Mouse (Mus musculus): ENCODE results near the gene 1700029P11Rik. TPM values are rescaled to one million over a fixed set of nuclear protein-coding genes. Genes with fewer than 3 reads are reported as not detected.

1700029P11Rik gene
- not detected in 2 replicates for polyA plus RNA-seq (2015; fragmentation: Nextera tagmentation; extraction: Ambion mirVana)

- Histone ChIP-seq H3K27ac (ENCODE audit: low read length) (no peak within 1 kb of the TSS), H3K4me3 (replicated peaks; ENCODE audit: low read length) (no peak within 1 kb of the TSS), H3K4me1 (ENCODE audit: control insufficient read depth, insufficient read depth, low read length) (no peaks in the 10 kb centered on the region), H3K27me3 (ENCODE audit: control insufficient read depth, insufficient read depth, low read length) (no peaks in the 10 kb centered on the region), H3K36me3 (ENCODE audit: control insufficient read depth, insufficient read depth, low read length) (no peaks in the 10 kb centered on the region), H3K4me2 (ENCODE audit: low read depth, low read length) (no peak within 1 kb of the TSS), H3K9ac (ENCODE audit: low read length) (no peak within 1 kb of the TSS), H3K9me3 (replicated peaks; ENCODE audit: control insufficient read depth, low read length) (no peaks in the 10 kb centered on the region)
- 95% methylated on average over 23 of the region's 23 CpGs for WGBS
- no peak for ATAC-seq (ENCODE audit: insufficient read depth, low FRiP score)
Measured at GRCm38 (mm10) chr15:81980321-81980720, at the start of gene 1700029P11Rik. TSS of gene 1700029P11Rik (plus strand) at chr15:81980540.

DNA sequence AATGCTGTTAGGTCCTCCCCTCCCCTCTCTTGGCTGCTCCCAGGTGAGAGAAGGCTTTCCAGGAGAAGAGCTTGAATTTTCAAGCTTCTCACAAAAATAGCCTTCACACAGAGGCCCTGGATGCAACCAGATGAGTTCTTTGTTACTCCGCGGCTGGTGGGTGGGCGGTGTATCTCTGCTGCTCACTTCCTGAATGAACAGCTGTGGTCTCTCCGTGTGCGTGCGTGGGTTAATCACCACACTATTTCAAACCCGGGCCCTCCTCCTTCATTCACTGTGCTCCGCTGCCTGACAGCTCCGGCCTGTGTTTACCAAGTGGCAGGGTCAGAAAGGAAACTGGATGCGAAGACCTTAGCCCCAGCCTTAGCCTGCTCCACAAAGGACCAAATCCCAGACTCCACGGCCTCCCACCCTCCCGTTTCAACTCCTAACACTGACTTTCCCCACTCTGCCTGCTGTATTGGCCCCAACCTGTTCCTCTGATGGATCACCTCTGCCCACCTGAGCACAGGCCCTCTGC lies 47.3 kb upstream of the 1700029P11Rik start:
- Histone ChIP-seq H3K27ac (ENCODE audit: low read length) (peak overlapping the region; percentile 61; the same call in 1 of the 2 replicates), H3K4me2 (ENCODE audit: low read depth, low read length) (peak overlapping the region; percentile 35), H3K4me3 (replicated peaks; ENCODE audit: low read length) (no peak overlapping the region), H3K9me3 (replicated peaks; ENCODE audit: control insufficient read depth, low read length) (no peaks in the 10 kb centered on the region), H3K4me1 (ENCODE audit: control insufficient read depth, insufficient read depth, low read length) (peaks cover 28% of the 10 kb centered on the region), H3K36me3 (ENCODE audit: control insufficient read depth, insufficient read depth, low read length) (no peaks in the 10 kb centered on the region), H3K27me3 (ENCODE audit: control insufficient read depth, insufficient read depth, low read length) (peaks cover 4% of the 10 kb centered on the region; the same call in 1 of the 2 replicates), H3K9ac (ENCODE audit: low read length) (peak overlapping the region; percentile 58)
- 11% methylated on average over 12 of the region's 12 CpGs for WGBS
- peak; percentile 32; the same call in 1 of the 2 replicates for ATAC-seq (ENCODE audit: insufficient read depth, low FRiP score)

DNA sequence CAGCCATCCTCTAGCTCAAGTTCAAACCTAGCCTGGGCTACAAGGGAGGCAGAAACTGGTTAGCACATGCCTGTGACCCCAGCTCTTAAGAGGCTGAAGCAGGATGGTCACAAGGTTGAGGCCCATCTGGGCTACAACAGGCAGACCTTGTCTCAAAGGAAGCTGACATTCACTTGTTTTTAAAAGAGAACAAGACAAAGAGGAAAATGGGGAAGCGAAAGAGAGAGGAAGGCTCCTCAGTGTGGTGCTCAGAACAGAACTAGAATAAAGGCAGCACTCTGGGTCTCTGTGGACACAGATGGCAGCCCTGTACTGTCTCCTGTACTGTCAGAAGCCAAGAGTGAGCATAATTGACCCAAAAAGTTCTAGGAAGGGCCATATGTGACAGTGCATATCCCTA lies 46.4 kb upstream of the 1700029P11Rik start:
- Histone ChIP-seq H3K4me1 (ENCODE audit: control insufficient read depth, insufficient read depth, low read length) (peaks cover 28% of the 10 kb centered on the region), H3K27ac (ENCODE audit: low read length) (no peak overlapping the region), H3K4me3 (replicated peaks; ENCODE audit: low read length) (no peak overlapping the region), H3K9me3 (replicated peaks; ENCODE audit: control insufficient read depth, low read length) (no peaks in the 10 kb centered on the region), H3K27me3 (ENCODE audit: control insufficient read depth, insufficient read depth, low read length) (peaks cover 4% of the 10 kb centered on the region; the same call in 1 of the 2 replicates), H3K4me2 (ENCODE audit: low read depth, low read length) (no peak overlapping the region), H3K36me3 (ENCODE audit: control insufficient read depth, insufficient read depth, low read length) (no peaks in the 10 kb centered on the region), H3K9ac (ENCODE audit: low read length) (no peak overlapping the region)
- 97% methylated on average over 1 of the region's 1 CpGs for WGBS
- ATAC-seq (ENCODE audit: insufficient read depth, low FRiP score), result no peak

DNA sequence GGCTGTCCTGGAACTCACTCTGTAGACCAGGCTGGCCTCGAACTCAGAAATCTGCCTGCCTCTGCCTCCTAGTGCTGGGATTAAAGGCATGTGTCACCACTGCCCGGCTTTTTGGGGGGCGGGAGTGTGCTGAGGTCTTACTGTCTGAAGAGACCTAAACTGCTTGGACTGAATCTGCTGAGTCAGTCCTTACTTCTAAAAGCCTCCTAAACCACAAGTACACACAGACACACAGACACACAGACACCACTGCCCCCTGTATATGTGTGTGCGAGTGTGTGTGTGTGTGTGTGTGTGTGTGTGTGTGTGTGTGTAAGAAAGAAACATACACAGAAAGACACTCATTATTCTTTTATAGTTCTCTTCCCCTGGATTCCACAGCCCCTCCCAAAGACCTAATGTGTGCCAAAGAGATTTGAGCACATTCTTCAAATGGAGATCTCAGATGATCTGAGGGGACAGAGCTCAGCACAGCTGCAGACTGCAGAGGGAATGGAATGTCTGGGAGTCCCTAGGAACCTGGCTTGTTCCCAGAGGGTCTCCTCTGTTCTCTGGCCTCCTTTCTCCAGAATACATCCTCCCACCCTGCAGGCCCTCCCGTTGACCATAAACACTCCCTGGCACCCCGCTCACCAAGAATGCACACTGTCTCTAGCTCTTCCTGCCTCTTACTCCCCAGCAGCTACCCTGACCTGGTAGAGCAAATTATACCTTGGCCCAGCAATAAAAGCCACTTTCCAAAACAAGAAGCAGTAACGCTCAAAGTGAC lies 44.3 kb upstream of the 1700029P11Rik start:
- ATAC-seq (ENCODE audit: insufficient read depth, low FRiP score), result peak; percentile 10; the same call in 1 of the 2 replicates
- Histone ChIP-seq H3K27ac (ENCODE audit: low read length) (peak overlapping the region; percentile 78), H3K4me2 (ENCODE audit: low read depth, low read length) (peak overlapping the region; percentile 53), H3K4me3 (replicated peaks; ENCODE audit: low read length) (peak overlapping the region; percentile 55), H3K27me3 (ENCODE audit: control insufficient read depth, insufficient read depth, low read length) (peaks cover 4% of the 10 kb centered on the region; the same call in 1 of the 2 replicates), H3K9ac (ENCODE audit: low read length) (peak overlapping the region; percentile 63), H3K9me3 (replicated peaks; ENCODE audit: control insufficient read depth, low read length) (no peaks in the 10 kb centered on the region), H3K4me1 (ENCODE audit: control insufficient read depth, insufficient read depth, low read length) (peaks cover 28% of the 10 kb centered on the region), H3K36me3 (ENCODE audit: control insufficient read depth, insufficient read depth, low read length) (no peaks in the 10 kb centered on the region)
- WGBS, result 44% methylated on average over 7 of the region's 7 CpGs

DNA sequence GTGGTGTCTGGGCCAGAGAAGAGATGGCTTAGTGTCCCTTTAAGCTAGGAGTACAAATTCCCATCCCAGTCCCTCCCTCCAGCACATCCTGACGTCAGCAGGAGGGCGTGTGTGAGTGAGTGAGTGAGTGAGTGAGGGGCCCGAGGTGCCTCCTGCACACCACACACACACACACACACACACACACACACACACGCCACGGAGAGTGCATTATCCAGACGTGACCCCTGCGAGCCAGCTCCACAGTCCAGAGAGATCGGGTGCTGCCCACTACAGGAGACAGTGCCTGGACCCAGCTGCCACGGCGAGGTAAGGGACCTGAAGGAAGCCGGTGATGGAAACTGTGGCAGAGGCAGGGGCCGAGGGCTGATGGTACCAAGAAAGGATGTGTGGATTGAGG lies 43.7 kb upstream of the 1700029P11Rik start, which contains the start of gene Csdc2:
TSS of gene Csdc2 (plus strand) at position 81 of the 400 bp plus-strand sequence.
- H3K4me3 ChIP-seq (replicated peaks; ENCODE audit: low read length), result peak within 1 kb of the TSS; percentile 55
- H3K27ac ChIP-seq (ENCODE audit: low read length), result peak within 1 kb of the TSS; percentile 78
- peak within 1 kb of the TSS; percentile 53 for H3K4me2 ChIP-seq (ENCODE audit: low read depth, low read length)
- no peaks in the 10 kb centered on the region for H3K9me3 ChIP-seq (replicated peaks; ENCODE audit: control insufficient read depth, low read length)
- peaks cover 4% of the 10 kb centered on the region; the same call in 1 of the 2 replicates for H3K27me3 ChIP-seq (ENCODE audit: control insufficient read depth, insufficient read depth, low read length)
- H3K9ac ChIP-seq (ENCODE audit: low read length), result peak within 1 kb of the TSS; percentile 63
- 2% methylated on average over 12 of the region's 12 CpGs for WGBS
- H3K36me3 ChIP-seq (ENCODE audit: control insufficient read depth, insufficient read depth, low read length), result no peaks in the 10 kb centered on the region
- peaks cover 28% of the 10 kb centered on the region for H3K4me1 ChIP-seq (ENCODE audit: control insufficient read depth, insufficient read depth, low read length)
- peak; percentile 68 for ATAC-seq (ENCODE audit: insufficient read depth, low FRiP score)

DNA sequence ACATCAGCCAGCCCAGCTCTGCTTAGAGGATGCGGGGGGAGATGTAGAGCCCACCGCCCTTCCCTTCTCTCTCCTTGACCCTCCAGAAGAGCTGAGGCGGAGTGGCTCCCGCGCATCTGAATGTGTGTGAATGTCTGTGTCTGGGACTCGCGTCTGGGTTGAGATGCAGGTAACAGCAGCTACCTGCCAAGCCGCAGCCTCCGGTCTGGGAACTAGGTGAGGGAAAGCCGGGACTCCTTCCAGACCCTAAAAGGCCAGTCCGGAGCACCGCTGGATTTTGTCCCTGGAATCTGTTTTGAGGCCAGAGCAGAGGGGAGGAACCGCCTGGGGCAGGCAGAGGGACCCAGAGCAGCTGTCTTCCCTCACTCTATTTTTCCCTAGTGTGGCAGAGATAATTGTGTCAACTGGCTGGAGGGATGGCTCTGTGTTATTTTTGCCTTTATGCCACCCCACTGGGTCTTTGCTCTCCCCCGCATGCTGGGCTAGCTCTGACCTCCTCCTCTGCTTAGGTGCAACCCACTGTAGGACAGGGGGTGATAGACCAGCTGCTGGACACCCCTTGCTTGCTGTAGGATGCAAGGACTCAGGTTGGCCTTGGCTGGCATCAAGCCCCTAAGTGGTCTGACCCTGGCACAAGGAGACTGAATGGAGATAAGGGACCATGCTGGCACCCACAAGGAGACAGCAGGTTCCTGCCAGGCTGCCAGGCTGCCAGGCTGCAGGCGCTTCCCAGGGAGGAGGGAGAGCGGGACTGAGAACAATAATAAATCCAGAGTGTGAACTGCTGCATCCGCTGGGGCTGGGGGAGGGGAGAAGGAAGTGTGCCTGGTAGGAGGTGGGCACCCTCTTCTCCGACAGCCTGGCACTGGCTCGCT lies 43.0 kb upstream of the 1700029P11Rik start:
- H3K9ac ChIP-seq (ENCODE audit: low read length), result peak overlapping the region; percentile 63
- peaks cover 28% of the 10 kb centered on the region for H3K4me1 ChIP-seq (ENCODE audit: control insufficient read depth, insufficient read depth, low read length)
- peak overlapping the region; percentile 55 for H3K4me3 ChIP-seq (replicated peaks; ENCODE audit: low read length)
- peak overlapping the region; percentile 53 for H3K4me2 ChIP-seq (ENCODE audit: low read depth, low read length)
- no peaks in the 10 kb centered on the region for H3K36me3 ChIP-seq (ENCODE audit: control insufficient read depth, insufficient read depth, low read length)
- peak; percentile 1; the same call in 1 of the 2 replicates for ATAC-seq (ENCODE audit: insufficient read depth, low FRiP score)
- no peaks in the 10 kb centered on the region for H3K9me3 ChIP-seq (replicated peaks; ENCODE audit: control insufficient read depth, low read length)
- H3K27me3 ChIP-seq (ENCODE audit: control insufficient read depth, insufficient read depth, low read length), result peaks cover 4% of the 10 kb centered on the region; the same call in 1 of the 2 replicates
- WGBS, result 8% methylated on average over 19 of the region's 19 CpGs
- peak overlapping the region; percentile 78 for H3K27ac ChIP-seq (ENCODE audit: low read length)

- Histone ChIP-seq H3K36me3 (ENCODE audit: control insufficient read depth, insufficient read depth, low read length) (no peaks in the 10 kb centered on the region), H3K9ac (ENCODE audit: low read length) (peak overlapping the region; percentile 63), H3K27me3 (ENCODE audit: control insufficient read depth, insufficient read depth, low read length) (peaks cover 4% of the 10 kb centered on the region; the same call in 1 of the 2 replicates), H3K4me3 (replicated peaks; ENCODE audit: low read length) (peak overlapping the region; percentile 55), H3K27ac (ENCODE audit: low read length) (no peak overlapping the region), H3K4me1 (ENCODE audit: control insufficient read depth, insufficient read depth, low read length) (peaks cover 22% of the 10 kb centered on the region), H3K4me2 (ENCODE audit: low read depth, low read length) (no peak overlapping the region), H3K9me3 (replicated peaks; ENCODE audit: control insufficient read depth, low read length) (no peaks in the 10 kb centered on the region)
- ATAC-seq (ENCODE audit: insufficient read depth, low FRiP score), result 0 out of 2 replicates have a peak, but pooled peaks have one; percentile 34
- 34% methylated on average over 2 of the region's 2 CpGs for WGBS
Measured at GRCm38 (mm10) chr15:81938246-81938645, 42.1 kb upstream of the 1700029P11Rik start.

DNA sequence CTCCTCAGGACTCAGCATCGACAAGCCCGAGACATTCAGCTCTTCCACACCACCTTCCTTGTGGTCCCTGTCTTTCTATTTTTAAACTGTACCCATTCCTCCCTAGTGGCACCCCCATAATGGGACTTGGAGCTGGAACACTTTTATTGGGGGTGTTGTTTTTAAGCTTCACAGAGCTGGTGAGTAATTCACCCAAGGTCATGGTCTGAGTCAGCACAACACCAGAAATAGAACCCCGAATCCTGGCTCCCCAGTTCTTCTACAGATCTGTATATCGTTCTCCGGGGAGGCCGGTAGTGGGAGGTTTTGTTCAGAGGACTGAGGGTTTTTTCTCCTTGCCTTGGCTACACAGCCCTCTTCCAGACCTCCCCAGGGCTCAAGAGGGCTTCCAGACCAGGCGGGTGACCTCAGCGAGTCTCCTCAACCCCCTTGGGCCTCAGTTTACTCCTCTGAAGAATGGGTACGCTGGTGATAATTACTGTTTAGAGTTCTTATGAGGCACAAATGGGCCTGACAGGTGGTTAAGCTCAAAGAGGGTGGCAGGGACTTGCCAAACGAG lies 41.1 kb upstream of the 1700029P11Rik start:
- H3K9me3 ChIP-seq (replicated peaks; ENCODE audit: control insufficient read depth, low read length), result no peaks in the 10 kb centered on the region
- no peak overlapping the region for H3K4me2 ChIP-seq (ENCODE audit: low read depth, low read length)
- H3K4me3 ChIP-seq (replicated peaks; ENCODE audit: low read length), result no peak overlapping the region
- H3K27ac ChIP-seq (ENCODE audit: low read length), result no peak overlapping the region
- peaks cover 19% of the 10 kb centered on the region for H3K4me1 ChIP-seq (ENCODE audit: control insufficient read depth, insufficient read depth, low read length)
- no peak overlapping the region for H3K9ac ChIP-seq (ENCODE audit: low read length)
- no peak for ATAC-seq (ENCODE audit: insufficient read depth, low FRiP score)
- H3K36me3 ChIP-seq (ENCODE audit: control insufficient read depth, insufficient read depth, low read length), result no peaks in the 10 kb centered on the region
- H3K27me3 ChIP-seq (ENCODE audit: control insufficient read depth, insufficient read depth, low read length), result peaks cover 4% of the 10 kb centered on the region; the same call in 1 of the 2 replicates
- 83% methylated on average over 10 of the region's 10 CpGs for WGBS

All from stomach, embryonic 16.5 days (tissue).